Mouse (Mus musculus): ENCODE data around the gene Myo10.

DNA sequence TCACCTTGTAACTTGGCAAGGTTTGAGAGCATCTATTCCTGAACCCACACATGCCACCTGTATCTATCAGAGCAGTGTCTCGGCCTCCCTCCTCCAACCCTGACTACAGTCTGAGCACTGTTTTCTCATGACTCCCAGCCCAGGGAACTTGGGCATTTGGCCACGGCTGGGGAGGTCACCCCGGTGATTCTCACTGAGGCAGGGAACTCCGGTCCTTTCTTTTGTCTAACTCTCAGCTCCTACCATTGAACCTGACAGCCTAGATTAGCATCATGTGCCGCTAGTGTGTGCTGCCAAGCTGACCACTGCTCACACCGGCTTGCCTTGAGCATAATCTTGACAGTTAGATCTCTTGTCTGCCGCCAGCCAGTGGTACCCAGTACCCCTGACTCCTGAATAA, 140.8 kb downstream of the Myo10 start:
- no peak for TF ChIP-seq POLR2A (IDR thresholded peaks at IDR 0.05; ENCODE audit: low read depth, low read length)
- TF ChIP-seq CTCF (IDR thresholded peaks at IDR 0.05; ENCODE audit: borderline replicate concordance, insufficient read depth, low read length) = no peak

Data from embryonic fibroblast, embryonic 13.5 days (primary cell).